Mouse (Mus musculus) testis, adult 2 months (tissue): ENCODE results near the gene Naaa. TPM values are rescaled to one million over a fixed set of nuclear protein-coding genes. Genes with fewer than 3 reads are reported as not detected.

Source experiments
- H3K27ac ChIP-seq: fragments of 200-500 bp; 2 replicates; pipeline ENCODE4 v1.5.1; 2012; ENCODE audit warnings: low read depth, low read length; ENCODE audit not compliant: control insufficient read depth, insufficient read depth
- H3K27me3 ChIP-seq: fragments of 200-500 bp; 2 replicates; pipeline ENCODE4 v1.6.1; 2012; ENCODE audit warnings: mild to moderate bottlenecking, low read length, moderate library complexity; ENCODE audit not compliant: control insufficient read depth, insufficient read depth
- H3K36me3 ChIP-seq: fragments of 200-500 bp; 2 replicates; pipeline ENCODE4 v1.6.1; 2012; ENCODE audit warnings: mild to moderate bottlenecking, low read length; ENCODE audit not compliant: control insufficient read depth, insufficient read depth
- H3K4me1 ChIP-seq: fragments of 200-500 bp; 2 replicates; pipeline ENCODE4 v1.6.1; 2012; ENCODE audit warnings: low read length; ENCODE audit not compliant: control insufficient read depth, insufficient read depth
- H3K4me3 ChIP-seq: fragments of 200-500 bp; 2 replicates; pipeline ENCODE4 v1.5.1; 2012; ENCODE audit warnings: low read depth, mild to moderate bottlenecking, low read length, moderate library complexity, mixed read lengths; ENCODE audit not compliant: control insufficient read depth
- CTCF ChIP-seq: fragments of 200-500 bp; IDR thresholded peaks from 2 replicates; pipeline ENCODE4 v1.5.1; 2012; ENCODE audit warnings: low read depth, mild to moderate bottlenecking, inconsistent platforms, low read length, moderate library complexity; ENCODE audit not compliant: control insufficient read depth, insufficient read depth, insufficient replicate concordance
- POLR2A ChIP-seq: fragments of 200-500 bp; IDR thresholded peaks from 2 replicates; pipeline ENCODE4 v1.6.1; 2012; ENCODE audit warnings: low read depth, mild to moderate bottlenecking, inconsistent platforms, low read length, moderate library complexity; ENCODE audit not compliant: control insufficient read depth
- polyA plus RNA-seq: library from polyadenylated mRNA; depleted of rRNA; stranded (reverse); fragments of >200 nt; gene quantifications from 2 replicates; pipeline ENCODE4 v1.2.3, GENCODE M21; 2012; rRNA removed

Naaa gene
- polyA plus RNA-seq, result 4.1 and 5.1 TPM in 2 replicates

GRCm38 (mm10) chr5:92277437-92278394 lies at the start of gene Naaa:
Naaa (minus strand) TSS chr5:92278170.
- TF ChIP-seq POLR2A, result no peak
- peak; percentile 2; the same call in 1 of the 2 replicates for TF ChIP-seq CTCF
- Histone ChIP-seq H3K27ac (no peak within 1 kb of the TSS), H3K4me3 (peak within 1 kb of the TSS; percentile 79), H3K27me3 (no peaks in the 10 kb centered on the region), H3K36me3 (no peaks in the 10 kb centered on the region), H3K4me1 (peaks cover 10% of the 10 kb centered on the region)

GRCm38 (mm10) chr5:92327367-92327766 lies 49.4 kb upstream of the Naaa start:
- Histone ChIP-seq H3K27me3 (no peaks in the 10 kb centered on the region), H3K4me3 (no peak overlapping the region), H3K36me3 (no peaks in the 10 kb centered on the region), H3K27ac (no peak overlapping the region), H3K4me1 (peaks cover 8% of the 10 kb centered on the region)
- TF ChIP-seq POLR2A (no peak), CTCF (no peak)

GRCm38 (mm10) chr5:92323264-92323663 lies 45.3 kb upstream of the Naaa start:
- TF ChIP-seq CTCF, result no peak
- TF ChIP-seq POLR2A, result no peak
- Histone ChIP-seq H3K27me3 (no peaks in the 10 kb centered on the region), H3K36me3 (no peaks in the 10 kb centered on the region), H3K4me1 (no peaks in the 10 kb centered on the region), H3K4me3 (no peak overlapping the region), H3K27ac (no peak overlapping the region)

DNA sequence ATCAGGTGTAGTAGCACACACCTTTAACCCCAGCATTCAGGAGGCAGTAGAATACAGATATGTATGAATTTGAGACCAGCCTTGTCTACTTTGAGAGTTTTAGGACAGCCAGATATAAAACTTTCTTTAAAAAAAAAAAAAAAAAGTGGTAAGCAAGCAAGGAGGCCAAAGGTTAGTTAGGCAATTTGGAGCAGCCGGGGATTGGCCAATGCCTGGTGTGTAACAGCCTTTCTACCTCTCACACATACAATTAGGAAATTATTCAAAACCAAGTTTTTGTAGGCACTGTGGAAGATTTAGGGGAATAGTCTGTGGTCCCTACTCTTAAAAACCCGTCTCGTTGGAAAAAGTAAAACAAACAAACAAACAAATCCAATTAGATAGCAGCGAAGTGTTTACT lies 44.6 kb upstream of the Naaa start:
- no peaks in the 10 kb centered on the region for H3K27me3 ChIP-seq
- H3K4me3 ChIP-seq, result no peak overlapping the region
- no peaks in the 10 kb centered on the region for H3K36me3 ChIP-seq
- TF ChIP-seq POLR2A (no peak), CTCF (no peak)
- H3K4me1 ChIP-seq, result no peaks in the 10 kb centered on the region
- H3K27ac ChIP-seq, result no peak overlapping the region

GRCm38 (mm10) chr5:92321631-92322400 lies 43.8 kb upstream of the Naaa start:
- H3K4me3 ChIP-seq, result no peak overlapping the region
- no peak overlapping the region for H3K27ac ChIP-seq
- no peaks in the 10 kb centered on the region for H3K4me1 ChIP-seq
- no peaks in the 10 kb centered on the region for H3K36me3 ChIP-seq
- TF ChIP-seq POLR2A, result no peak
- no peak for TF ChIP-seq CTCF
- no peaks in the 10 kb centered on the region for H3K27me3 ChIP-seq

- TF ChIP-seq CTCF, result no peak
- no peak for TF ChIP-seq POLR2A
- Histone ChIP-seq H3K4me3 (no peak overlapping the region), H3K4me1 (no peaks in the 10 kb centered on the region), H3K27me3 (no peaks in the 10 kb centered on the region), H3K36me3 (no peaks in the 10 kb centered on the region), H3K27ac (no peak overlapping the region)
Measured at GRCm38 (mm10) chr5:92318596-92318995, 40.6 kb upstream of the Naaa start.

GRCm38 (mm10) chr5:92318119-92318518 lies 40.1 kb upstream of the Naaa start:
- Histone ChIP-seq H3K4me1 (no peaks in the 10 kb centered on the region), H3K27me3 (no peaks in the 10 kb centered on the region), H3K27ac (no peak overlapping the region), H3K4me3 (no peak overlapping the region), H3K36me3 (no peaks in the 10 kb centered on the region)
- TF ChIP-seq POLR2A (no peak), CTCF (no peak)
